Comparison of ENCODE assay signal across 22 mouse cellular contexts in genomic region chr6:37350315-37350714, GRCm38 (mm10). TPM values are rescaled to one million over a fixed set of nuclear protein-coding genes. Genes with fewer than 3 reads are reported as not detected.
DNase-seq lines count a peak whose midpoint lies in the region; TF ChIP-seq lines count a peak whose summit lies in the region.
"Had no signal": no experiment of that assay in that cellular context is flagged by ENCODE, and none has a peak within 500 bp of the region (broad histone marks: within the 10 kb centered on the region; RNA-seq: fewer than 3 reads in every experiment).

No protein-coding gene starts in this region.

- DNase-seq in adrenal gland, postnatal 10 days: peak; percentile 56
- DNase-seq in adrenal gland, adult (ENCODE audit: inconsistent age in 2 of 2, low spot score in 1 of 2): no peak
- DNase-seq in gastrocnemius, adult 2 months: peak; percentile 65
- no peak for DNase-seq in gastrocnemius, postnatal 25 days
- peak; percentile 57 to 65 for DNase-seq in heart, adult 18-20 months
- no peak for DNase-seq in heart, postnatal 4 days
- DNase-seq in kidney, postnatal 10 days: peak; percentile 50
- no peak for DNase-seq in kidney, adult 11 months
- DNase-seq: adrenal gland, postnatal 25 days; cerebellum, adult 18-20 months; cerebellum, adult 9-10 months; cerebellum, postnatal 14 days; kidney, adult 18-20 months; kidney, adult 9 months had no signal

- TF ChIP-seq CTCF in gastrocnemius, adult 2 months (IDR thresholded peaks at IDR 0.05): no peak

- no peak overlapping the region for H3K27ac ChIP-seq in gastrocnemius, adult 2 months
- H3K27ac ChIP-seq: forebrain, embryonic 10.5 days; forebrain, embryonic 13.5 days; heart, embryonic 15.5 days; hindbrain, embryonic 10.5 days; hindbrain, embryonic 13.5 days; intestine, embryonic 15.5 days had no signal

- H3K4me3 ChIP-seq in gastrocnemius, adult 2 months: no peak overlapping the region
- H3K4me3 ChIP-seq: forebrain, embryonic 10.5 days; forebrain, embryonic 13.5 days; heart, embryonic 12.5 days; heart, embryonic 15.5 days; hindbrain, embryonic 10.5 days; hindbrain, embryonic 13.5 days; intestine, embryonic 15.5 days had no signal

- intact Hi-C loops in gastrocnemius, adult 2 months (cut with DNase I): loop anchor here (5.0 kb wide), 1 partner anchor 298 kb away; no protein-coding TSS in a partner anchor

RNA-seq across cellular contexts. Expression of gene Dgki, which starts 50.3 kb away (rescaled TPM):
- total RNA-seq in adrenal gland, postnatal 10 days (2021): 1 to 10 TPM; 2.1 to 2.5 TPM
- under 1 TPM in 1 of 2 experiments, not detected in 1; 0.25 TPM for total RNA-seq in gastrocnemius, adult 2 months (2021)
- total RNA-seq in gastrocnemius, postnatal 25 days (2021): under 1 TPM; 0.13 to 0.15 TPM
- under 1 TPM; 0.17 to 0.64 TPM for total RNA-seq in heart, adult 18-20 months (2021)
- total RNA-seq in heart, postnatal 4 days (2021): under 1 TPM; 0.67 to 0.70 TPM
- total RNA-seq: granulocyte monocyte progenitor cell, adult 5-6 weeks had no signal

Comparison
In these comparisons a context has a peak if more than half of its experiments do, and no peak if none do; other contexts are left out.
1. DNase-seq: peak in adrenal gland, postnatal 10 days (single experiment), gastrocnemius, adult 2 months (single experiment), heart, adult 18-20 months (2 of 2) and kidney, postnatal 10 days (single experiment); none in adrenal gland, adult (0 of 2), gastrocnemius, postnatal 25 days (single experiment), heart, postnatal 4 days (single experiment) and kidney, adult 11 months (single experiment).